Mouse (Mus musculus): ENCODE measurements around the gene Supt16.

The Supt16 gene

DNA sequence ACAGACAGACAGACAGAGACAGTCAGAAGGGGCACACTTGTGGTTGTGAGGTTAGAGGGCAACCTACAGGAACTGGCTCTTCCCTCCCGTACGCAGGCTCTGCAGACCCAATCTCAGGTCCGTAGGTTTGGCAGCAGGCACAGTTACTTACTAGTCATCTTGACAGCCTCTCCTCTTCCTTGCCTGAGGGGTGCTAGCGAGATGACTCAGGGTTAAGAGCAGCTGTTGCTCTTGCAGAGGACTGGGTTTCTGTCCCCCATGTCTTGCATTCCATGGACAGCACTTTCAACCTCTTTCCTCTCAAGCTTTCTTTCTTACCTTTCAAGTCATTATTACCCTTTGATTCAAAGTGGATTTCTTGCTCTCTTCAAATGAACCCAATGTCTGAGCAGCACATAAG is 53.1 kb downstream of the Supt16 start:
- no peak for DNase-seq

DNA sequence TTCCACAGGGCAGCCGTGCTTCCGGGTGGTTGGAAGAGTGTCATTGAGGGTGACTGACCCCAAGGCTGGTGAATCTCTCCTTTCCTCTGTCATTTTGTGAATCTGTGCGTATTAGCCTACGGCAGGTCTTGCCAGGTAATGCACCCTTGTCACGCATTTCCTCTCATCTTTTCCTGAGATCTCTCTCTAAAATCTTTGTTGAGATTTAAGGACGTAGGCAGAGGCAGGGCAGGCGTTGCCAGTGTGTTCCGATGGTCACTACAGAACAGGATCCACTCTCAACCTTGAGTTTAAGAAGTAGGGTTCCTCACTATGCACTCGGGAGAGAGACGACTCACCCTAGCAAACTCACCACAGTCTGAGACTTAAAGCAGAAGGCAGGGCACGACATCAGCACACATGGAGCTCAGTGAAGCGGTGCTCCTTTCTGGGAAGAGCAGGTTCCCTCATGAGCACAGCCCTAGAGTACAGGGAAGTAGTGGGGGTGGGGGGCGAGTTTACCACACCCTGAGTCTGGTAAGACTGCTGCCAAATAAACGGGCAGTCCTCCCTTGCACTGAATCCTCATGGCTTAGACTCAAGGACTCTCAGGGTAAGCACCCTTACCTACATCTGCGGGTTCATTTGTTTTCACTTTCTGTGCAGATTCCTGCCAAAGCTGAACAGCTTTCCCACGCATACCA is 55.6 kb downstream of the Supt16 start:
- no peak for DNase-seq

DNA sequence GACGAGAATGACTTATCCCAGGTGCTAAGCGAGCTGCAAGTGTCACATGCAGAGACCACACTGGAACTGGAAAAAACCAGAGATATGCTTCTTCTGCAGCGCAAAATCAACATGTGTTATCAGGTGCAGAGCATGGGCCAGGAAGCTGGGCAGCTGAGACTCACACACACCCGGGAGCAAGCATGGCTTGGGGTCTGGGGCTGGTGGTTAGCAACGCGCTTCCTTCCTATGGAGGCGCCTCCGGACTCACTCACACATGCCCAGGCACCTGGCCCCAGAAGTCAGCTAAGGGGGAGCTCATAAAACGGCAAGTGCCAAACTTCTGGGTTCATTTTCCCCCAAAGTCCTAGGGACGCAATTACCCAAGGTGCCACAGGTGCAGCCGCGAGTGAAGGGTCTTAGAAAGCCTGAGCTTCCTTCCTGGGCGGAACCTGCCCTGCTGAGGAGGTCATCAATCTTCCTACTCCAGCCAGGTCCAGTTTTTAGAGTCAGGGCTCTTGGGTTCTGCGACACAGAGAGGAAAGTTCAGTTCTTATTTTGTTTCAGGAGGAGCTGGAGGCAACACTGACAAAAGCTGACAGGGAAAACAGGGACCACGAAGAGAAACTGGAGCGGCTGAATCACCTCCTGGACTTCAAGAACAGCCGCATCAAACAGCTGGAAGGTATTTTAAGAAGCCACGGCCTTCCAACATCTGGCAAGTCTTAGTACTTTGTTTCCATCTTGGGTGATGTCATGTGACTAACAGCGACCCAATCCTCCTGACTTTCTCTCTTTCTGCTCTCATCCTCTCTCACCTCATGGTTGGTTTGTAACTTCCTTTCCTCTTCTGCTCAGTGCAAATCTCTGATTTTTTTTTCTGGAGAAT is 56.4 kb downstream of the Supt16 start:
- DNase-seq, result peak; percentile 29

DNA sequence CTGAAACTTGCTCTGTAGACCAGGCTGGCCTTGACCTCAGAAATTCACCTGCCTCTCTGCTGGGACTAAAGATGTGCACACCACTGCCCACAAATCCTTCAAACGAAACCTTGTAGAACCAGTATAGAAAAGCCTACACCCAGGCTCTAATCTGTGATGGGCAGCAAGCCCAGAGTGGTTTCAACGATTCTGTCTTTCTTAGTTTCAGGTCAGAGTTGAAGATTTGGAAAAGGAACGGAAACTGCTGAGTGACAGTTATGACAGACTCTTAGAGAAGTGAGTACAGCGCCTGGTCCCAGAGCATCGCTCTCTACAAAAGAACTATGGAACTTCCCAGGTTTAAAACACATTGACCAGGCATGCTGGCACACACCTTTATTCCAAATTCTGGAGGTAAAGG is 63.6 kb downstream of the Supt16 start:
- DNase-seq, result no peak

DNA sequence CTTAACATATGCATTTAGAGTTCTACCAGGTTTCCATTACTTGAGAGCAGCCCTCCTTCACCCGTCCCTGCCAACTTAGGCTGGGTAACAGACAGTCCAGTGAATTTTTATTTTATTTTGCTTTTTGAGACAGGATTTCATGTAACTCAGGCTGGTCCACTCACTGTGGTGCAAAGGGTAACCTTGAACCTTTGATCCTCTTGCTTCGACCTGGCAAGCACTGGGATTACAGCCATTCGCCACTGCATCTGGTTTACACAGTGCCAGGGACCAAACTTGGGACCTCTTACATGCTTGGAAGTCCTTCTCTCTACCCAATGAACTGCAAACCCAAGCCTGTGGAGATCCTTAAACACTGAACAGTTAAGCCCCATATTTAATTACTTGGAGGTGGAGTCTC is 72.6 kb downstream of the Supt16 start:
- DNase-seq, result no peak

DNA sequence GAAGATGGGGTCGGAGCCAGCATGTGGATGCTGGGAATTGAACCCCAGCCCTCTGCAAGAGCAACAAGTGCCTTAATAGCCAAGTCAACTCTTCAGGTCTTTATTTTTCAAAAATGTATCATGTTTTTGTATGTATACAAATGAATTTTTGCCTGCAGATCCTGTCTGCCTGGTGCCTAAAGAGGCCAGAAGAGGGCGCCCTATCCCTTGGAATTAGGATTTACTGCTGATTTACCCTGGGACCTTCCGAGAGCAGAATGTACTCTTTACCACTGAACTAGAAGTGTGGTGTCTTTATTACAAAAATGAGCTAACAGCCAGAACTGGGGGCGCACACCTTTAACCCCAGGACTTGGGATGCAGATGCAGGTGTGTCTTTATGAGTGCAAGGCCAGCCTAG is 73.3 kb downstream of the Supt16 start:
- peak; percentile 80 for DNase-seq

DNA sequence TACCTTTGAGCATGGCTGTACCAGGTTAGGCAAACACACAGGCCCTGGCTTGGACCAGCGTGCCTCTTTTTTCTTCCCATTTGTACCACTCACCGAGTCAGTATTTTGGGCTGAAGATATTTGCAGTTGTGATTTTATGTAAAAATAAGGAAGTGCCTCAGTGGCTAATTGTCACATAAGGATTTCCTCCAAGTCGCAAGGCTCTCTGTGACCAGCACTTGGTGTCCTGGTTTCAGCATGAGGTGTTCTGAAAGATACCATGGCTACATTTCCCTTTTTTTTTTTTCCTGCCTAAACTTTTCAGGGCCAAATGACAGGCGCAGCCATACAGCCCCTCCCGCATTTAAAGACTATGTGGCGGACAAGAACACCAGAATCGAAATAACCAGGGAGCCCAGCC is 77.0 kb downstream of the Supt16 start:
- no peak for DNase-seq

DNA sequence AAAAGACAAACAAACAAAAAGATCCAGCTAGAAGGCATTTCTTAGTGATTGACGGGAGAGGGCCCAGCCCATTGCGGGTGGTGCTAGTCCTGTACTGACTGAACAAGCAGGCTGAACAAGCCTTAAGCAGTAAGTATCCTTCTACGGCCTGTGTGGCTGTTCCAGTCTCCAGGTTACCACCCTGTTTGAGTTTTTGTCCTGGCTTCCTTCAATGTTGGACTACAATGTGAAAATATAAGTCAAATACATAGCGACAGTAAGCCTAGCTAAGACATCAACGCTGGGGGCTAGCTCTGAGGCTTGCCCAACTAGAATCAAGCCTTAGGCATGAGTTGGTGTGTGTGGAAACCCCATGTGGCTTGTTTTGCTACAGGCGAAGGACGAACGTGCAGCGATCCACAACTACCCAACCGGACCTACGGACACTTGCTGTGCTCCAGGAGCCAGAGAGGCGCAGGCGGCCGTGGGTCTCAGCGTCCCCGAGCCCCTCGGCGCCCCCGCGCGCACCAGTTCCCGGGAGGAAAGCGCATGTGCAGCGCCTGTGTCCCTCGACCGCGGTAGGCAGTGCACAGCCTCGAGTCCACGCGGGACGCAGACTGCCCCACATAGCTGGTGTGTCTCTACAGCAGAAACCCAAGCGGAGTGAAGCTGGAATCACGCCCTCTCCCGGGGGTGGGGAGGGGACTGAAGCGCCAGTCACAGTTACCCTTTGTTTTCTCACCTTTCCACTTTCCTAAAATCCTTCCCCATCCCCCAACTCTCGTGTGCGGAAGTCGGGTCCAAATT is 78.2 kb downstream of the Supt16 start:
- peak; percentile 80 for DNase-seq

DNA sequence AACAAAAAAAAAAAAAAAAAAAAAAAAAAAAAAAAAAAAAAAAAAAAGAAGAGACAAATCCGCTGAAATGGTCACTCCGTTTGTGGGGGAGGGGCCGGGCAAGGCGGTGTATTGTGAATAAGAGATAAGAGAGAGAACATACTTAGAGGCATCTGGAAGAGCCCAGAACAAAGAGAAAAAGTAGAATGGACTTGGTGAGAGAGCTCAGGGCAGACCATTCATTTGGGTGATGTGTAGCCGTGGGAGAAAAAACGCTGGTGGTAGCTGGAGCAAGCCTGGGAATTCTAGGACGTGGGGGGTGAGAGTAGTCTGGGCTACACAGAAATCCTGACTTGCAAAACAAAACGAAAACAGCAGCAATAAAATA is 78.8 kb downstream of the Supt16 start:
- DNase-seq, result peak; percentile 39

DNA sequence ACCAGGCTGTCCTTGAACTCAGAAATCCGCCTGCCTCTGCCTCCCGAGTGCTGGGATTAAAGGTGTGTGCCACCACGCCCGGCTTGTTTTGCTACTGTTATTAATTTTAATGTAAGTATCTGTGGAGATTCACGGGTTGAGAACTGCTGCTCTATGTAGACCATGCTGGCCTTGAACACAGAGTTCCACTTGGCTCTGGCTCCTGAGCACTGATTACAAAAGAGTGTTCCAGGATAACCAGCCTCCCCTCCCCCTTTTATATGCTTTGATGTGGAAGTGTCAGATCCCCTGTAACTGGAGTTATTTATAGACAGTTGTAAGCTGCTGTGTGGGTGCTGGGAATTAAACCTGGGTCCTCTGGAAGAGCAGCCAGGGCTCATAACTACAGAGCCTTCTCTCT is 80.0 kb downstream of the Supt16 start:
- DNase-seq, result no peak

DNA sequence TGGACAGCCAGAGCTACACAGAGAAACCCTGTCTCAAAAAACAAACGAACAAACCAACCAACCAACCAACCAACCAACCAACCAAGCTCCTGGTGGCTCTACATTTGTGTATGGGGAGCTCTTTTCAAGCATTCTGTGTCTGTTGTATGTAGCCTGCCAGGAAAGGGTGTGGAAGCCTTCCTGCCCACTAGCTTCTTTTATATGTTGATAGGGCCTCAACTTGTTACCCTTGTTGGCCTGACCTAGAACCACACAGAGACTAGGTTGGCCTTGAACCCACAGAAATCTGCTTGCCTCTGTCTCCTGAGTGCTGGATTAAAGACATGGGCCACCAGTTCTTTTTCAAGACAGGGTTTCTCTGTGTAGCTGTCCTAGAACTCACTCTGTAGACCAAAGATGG is 83.1 kb downstream of the Supt16 start:
- no peak for DNase-seq
